Mouse (Mus musculus): ENCODE measurements around the gene Olfr283. TPM values are rescaled to one million over a fixed set of nuclear protein-coding genes. Genes with fewer than 3 reads are reported as not detected.
"Not testable (repeated sequence)": the region's sequence is repeated elsewhere in the genome, so short reads cannot be mapped to it uniquely, and the experiment has no call there.

Olfr283 gene
- total RNA-seq (2014; fragmentation: Nextera tagmentation) (not detected in 2 replicates), total RNA-seq (2017) (not detected in 2 replicates)

- ATAC-seq (replicated peaks; ENCODE audit: poor library complexity, severe bottlenecking) = no peak
Measured at GRCm38 (mm10) chr15:98380846-98381245, at the start of gene Olfr283. Gene Olfr283 (minus strand): TSS chr15:98380946.

- ATAC-seq (replicated peaks; ENCODE audit: poor library complexity, severe bottlenecking) = no peak
Measured at GRCm38 (mm10) chr15:98425188-98425587, 44.4 kb upstream of the Olfr283 start.

- no peak for ATAC-seq (replicated peaks; ENCODE audit: poor library complexity, severe bottlenecking)
Measured at GRCm38 (mm10) chr15:98424753-98425152, 44.0 kb upstream of the Olfr283 start.

- ATAC-seq (replicated peaks; ENCODE audit: poor library complexity, severe bottlenecking) = no peak
Measured at GRCm38 (mm10) chr15:98424326-98424725, 43.6 kb upstream of the Olfr283 start.

GRCm38 (mm10) chr15:98420897-98421296 is 40.2 kb upstream of the Olfr283 start:
- no peak for ATAC-seq (replicated peaks; ENCODE audit: poor library complexity, severe bottlenecking)

- no peak for ATAC-seq (replicated peaks; ENCODE audit: poor library complexity, severe bottlenecking)
Measured at GRCm38 (mm10) chr15:98418096-98418495, 37.4 kb upstream of the Olfr283 start.

GRCm38 (mm10) chr15:98417285-98417684 is 36.5 kb upstream of the Olfr283 start:
- not testable (repeated sequence) for ATAC-seq (replicated peaks; ENCODE audit: poor library complexity, severe bottlenecking)

- not testable (repeated sequence) for ATAC-seq (replicated peaks; ENCODE audit: poor library complexity, severe bottlenecking)
Measured at GRCm38 (mm10) chr15:98416802-98417201, 36.1 kb upstream of the Olfr283 start.

GRCm38 (mm10) chr15:98415996-98416395 is 35.2 kb upstream of the Olfr283 start:
- no peak for ATAC-seq (replicated peaks; ENCODE audit: poor library complexity, severe bottlenecking)

- ATAC-seq (replicated peaks; ENCODE audit: poor library complexity, severe bottlenecking) = no peak
Measured at GRCm38 (mm10) chr15:98410249-98410648, 29.5 kb upstream of the Olfr283 start.

- no peak for ATAC-seq (replicated peaks; ENCODE audit: poor library complexity, severe bottlenecking)
Measured at GRCm38 (mm10) chr15:98409635-98410034, 28.9 kb upstream of the Olfr283 start.

- no peak for ATAC-seq (replicated peaks; ENCODE audit: poor library complexity, severe bottlenecking)
Measured at GRCm38 (mm10) chr15:98408406-98409060, 27.8 kb upstream of the Olfr283 start.

- ATAC-seq (replicated peaks; ENCODE audit: poor library complexity, severe bottlenecking) = no peak
Measured at GRCm38 (mm10) chr15:98402356-98402755, 21.6 kb upstream of the Olfr283 start.

GRCm38 (mm10) chr15:98397136-98397535 is 16.4 kb upstream of the Olfr283 start:
- ATAC-seq (replicated peaks; ENCODE audit: poor library complexity, severe bottlenecking) = no peak

GRCm38 (mm10) chr15:98391903-98392187 is 11.1 kb upstream of the Olfr283 start:
- ATAC-seq (replicated peaks; ENCODE audit: poor library complexity, severe bottlenecking) = no peak

GRCm38 (mm10) chr15:98391081-98391902 is 10.5 kb upstream of the Olfr283 start:
- no peak for ATAC-seq (replicated peaks; ENCODE audit: poor library complexity, severe bottlenecking)

- ATAC-seq (replicated peaks; ENCODE audit: poor library complexity, severe bottlenecking) = peak; percentile 100
Measured at GRCm38 (mm10) chr15:98389796-98390195, 9.1 kb upstream of the Olfr283 start.

GRCm38 (mm10) chr15:98387621-98388020 is 6.9 kb upstream of the Olfr283 start:
- no peak for ATAC-seq (replicated peaks; ENCODE audit: poor library complexity, severe bottlenecking)

- ATAC-seq (replicated peaks; ENCODE audit: poor library complexity, severe bottlenecking) = no peak
Measured at GRCm38 (mm10) chr15:98378209-98378608, 2.5 kb downstream of the Olfr283 start.

GRCm38 (mm10) chr15:98340887-98341286 is 39.9 kb downstream of the Olfr283 start, which contains the start of gene Olfr284:
Gene Olfr284 (minus strand): TSS chr15:98340987.
- ATAC-seq (replicated peaks; ENCODE audit: poor library complexity, severe bottlenecking) = no peak
